Mouse (Mus musculus): ENCODE results near the gene Mindy4b-ps.

The Mindy4b-ps gene

GRCm38 (mm10) chr3:58784219-58785092 is 37.7 kb downstream of the Mindy4b-ps start:
- DNase-seq = peak; percentile 51

GRCm38 (mm10) chr3:58783602-58784218 is 38.4 kb downstream of the Mindy4b-ps start:
- DNase-seq = peak; percentile 12

GRCm38 (mm10) chr3:58756429-58756828 is 65.7 kb downstream of the Mindy4b-ps start:
- DNase-seq = no peak

GRCm38 (mm10) chr3:58755769-58756168 is 66.3 kb downstream of the Mindy4b-ps start:
- DNase-seq = no peak

- DNase-seq = no peak
Measured at GRCm38 (mm10) chr3:58754361-58754760, 67.8 kb downstream of the Mindy4b-ps start.

- no peak for DNase-seq
Measured at GRCm38 (mm10) chr3:58751818-58752620, 70.1 kb downstream of the Mindy4b-ps start.

GRCm38 (mm10) chr3:58748724-58749123 is 73.4 kb downstream of the Mindy4b-ps start:
- no peak for DNase-seq

GRCm38 (mm10) chr3:58747924-58748323 is 74.2 kb downstream of the Mindy4b-ps start:
- no peak for DNase-seq

GRCm38 (mm10) chr3:58739536-58739935 is 82.6 kb downstream of the Mindy4b-ps start:
- no peak for DNase-seq
